Mouse (Mus musculus) cerebellum, adult 11-12 months (tissue): ENCODE results near the gene Nudt16l1.

Source experiments
- DNase-seq: peaks from one replicate; pipeline ENCODE4 v3.0.0; 2022

Nudt16l1 gene

DNA sequence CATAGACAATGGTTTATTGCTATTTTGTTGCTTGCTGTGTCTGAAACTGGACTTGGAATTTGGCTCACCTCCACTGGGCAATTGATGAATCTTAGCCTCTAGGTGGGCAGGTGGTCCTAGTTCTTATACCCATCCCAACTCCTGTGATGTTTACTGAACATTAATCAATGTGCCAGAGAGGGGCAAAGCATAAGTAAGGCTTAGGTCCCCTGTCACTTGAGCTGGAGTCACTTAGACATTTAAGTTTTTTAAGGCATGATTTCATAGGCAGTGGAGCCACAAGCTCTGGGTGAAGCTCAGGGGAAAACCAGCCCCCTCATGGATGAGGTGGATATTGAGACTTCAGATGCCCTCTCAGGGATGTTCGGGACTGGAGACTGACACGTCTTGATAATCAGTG is at the start of gene Nudt16l1:
Nudt16l1 (plus strand) TSS at position 301 of the 400 bp plus-strand sequence.
- no peak for DNase-seq

DNA sequence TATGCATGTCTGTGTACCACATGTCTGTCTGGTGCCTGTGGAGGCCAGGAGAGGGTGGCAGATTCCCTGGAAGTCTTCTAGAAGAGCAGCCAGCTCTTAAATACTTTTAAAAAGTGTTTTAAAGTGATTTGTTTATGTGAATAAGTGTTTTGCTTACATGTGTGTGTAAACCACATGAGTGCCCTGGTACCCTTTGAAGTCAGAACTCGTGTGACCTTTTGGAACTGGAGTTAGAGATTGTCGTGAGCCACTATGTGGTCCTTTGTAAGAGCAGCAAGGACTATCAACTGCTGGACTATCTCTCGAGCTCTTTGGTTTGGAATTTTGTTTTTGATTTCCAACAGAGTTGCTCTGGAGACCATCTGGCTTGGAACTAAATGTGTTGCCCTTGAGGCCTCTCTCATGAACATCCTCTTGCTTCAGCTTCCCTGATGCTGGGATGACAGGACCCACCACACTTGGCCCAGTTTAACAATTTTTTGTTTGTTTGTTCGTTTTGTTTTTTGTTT is 48.3 kb upstream of the Nudt16l1 start:
- DNase-seq, result no peak

DNA sequence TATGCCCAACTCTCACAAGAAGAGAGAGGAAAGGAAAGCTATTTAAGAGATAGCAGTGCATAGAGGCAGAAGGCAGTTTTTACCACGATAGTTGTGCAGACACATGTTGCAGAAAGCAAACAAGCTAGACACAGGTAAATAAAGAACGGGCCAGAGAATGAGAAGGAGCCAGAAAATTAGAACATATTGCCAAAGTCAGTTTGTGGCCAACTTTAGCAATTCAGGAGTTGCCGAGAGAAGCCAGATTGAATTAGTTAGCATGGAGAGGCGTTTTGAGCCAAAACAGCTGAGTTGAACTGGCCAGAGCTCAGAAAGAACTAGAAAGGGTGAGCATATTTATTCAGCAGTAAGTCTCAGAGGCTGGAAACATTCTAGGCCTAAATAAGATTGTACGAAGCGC is 46.4 kb upstream of the Nudt16l1 start:
- no peak for DNase-seq

DNA sequence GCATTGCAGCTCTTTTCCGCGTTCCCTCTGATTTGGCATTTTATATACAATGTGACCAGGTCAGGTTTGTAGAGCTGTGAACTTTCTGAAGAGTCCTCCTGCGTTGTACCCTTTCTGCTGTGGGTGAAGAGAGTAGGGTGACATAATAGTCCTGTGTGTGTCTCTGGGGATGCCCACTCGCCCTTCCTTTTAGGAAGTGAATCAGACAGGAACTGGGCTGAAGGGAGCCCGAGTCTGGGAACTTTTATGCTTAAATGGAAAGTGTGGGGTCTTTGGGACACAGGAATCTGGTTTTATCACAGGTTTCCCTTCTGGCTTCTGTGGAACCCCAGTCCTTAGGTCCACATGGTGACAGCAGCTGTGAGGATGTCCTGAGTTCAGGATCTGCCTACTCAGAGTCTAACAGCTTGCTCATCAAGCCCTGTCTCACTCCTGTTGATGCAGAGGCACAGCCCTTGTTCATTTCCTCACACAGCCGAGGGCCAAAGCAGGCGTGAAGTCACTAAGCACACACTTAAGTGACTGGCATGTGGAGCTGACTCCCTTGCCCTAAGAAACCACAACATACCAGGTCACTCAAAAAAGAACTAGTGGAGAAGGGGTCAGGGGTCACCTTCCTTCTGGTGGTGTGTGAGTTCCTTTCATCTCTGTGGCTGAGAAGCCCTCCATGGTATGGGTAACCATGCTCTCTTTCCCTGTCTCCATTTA is 44.2 kb upstream of the Nudt16l1 start:
- DNase-seq, result no peak

DNA sequence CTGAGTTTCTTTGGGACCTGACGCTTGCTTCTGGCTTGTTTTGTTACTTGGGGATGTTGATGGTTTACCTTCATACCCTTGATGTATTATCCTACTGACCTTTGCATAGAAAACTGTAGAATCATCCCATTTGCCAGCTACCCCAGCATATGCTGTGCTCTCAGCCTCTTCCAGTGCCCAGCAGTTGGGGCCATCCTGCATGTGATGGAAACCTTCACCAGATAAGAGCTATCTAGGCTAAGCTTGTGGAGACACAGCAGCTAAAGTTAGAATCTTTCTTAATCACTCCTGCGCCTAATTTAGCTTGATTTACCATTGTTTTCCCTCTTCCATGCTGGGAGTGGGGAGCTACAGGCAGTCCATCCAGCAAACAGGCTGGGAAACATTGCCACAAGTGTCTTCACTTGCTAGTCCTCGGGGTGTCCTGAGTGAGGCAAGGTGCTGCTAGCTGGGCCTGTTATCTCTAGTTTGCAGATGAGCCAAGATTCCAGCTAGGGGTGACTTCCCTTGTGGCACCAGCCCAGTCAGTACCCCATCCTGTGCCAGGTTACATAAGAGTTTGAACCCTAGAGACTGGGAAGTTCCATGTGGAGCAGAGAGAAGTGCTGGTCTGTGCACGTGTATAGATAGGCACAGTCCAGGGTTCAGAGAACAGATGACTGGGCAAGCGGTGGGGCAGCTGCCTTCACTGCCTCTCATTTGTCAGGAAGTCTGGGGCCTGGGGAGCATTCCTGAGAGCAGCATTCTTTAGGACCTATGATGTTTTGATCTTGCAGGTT is 42.1 kb upstream of the Nudt16l1 start:
- DNase-seq, result peak; percentile 66

DNA sequence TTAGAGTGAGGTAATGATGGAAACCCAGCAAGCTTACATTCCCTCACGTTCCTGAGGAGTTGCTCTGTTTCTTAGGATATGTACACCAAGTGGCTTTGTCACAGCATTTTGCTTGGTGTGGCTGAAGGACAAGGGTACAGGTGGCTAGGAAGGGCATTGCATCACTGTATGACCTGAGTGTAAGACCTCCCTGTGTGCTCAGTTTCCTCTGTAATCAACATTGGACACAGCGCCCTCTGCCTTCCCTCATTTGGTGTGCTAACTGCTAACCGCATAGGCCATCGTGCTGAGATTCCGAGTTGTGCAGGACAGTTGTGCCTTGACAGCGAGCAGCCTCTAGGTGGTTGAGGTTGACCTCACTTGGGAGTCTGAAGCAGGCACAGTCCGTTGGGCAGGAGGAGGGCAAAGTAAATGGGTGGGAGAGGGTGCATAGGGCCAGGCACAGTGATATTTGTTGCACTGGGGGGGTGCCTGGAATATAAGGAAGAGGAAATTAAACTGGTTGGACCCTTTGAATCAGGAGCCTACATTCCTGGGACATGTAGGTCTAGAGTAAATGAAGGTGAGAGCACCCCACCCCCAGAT is 41.3 kb upstream of the Nudt16l1 start:
- no peak for DNase-seq

DNA sequence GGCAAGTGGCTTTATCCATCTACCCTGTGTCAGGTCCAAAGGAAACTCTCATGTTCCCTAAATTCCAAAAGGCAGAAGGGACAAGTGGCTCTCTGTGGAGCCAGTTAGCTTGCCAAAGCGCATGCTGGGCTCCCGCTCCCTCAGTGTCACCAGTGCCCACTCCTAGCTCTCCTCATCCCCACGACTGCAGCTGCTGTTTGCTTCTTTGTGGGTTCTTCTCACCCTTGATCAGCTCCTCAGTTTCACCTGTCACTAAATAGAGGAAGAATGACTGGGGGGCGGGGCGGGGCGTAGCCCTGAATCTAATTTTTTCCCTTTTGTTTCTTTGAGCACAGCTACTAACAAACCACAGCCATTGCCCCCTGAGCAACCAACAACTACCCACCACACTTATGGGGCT is 39.7 kb upstream of the Nudt16l1 start:
- no peak for DNase-seq

DNA sequence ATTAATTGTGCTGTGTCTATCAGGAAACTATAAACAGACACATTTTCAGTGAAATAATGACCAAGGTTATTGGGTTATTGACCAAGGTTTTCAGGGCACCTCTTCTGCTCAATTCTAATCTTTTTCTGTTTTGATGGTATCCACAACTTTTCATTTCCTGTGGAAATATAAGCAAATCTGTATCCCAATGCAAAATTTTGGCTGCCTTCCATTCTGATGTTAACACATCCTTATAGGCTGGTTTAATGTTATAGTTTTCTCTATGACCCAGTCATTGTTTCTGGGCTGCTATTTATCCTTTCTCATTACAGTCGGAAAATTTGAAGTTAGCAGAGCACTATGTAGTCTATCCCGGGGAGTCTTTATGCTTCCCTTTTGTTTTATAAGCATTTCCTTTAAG is 38.9 kb upstream of the Nudt16l1 start:
- no peak for DNase-seq

DNA sequence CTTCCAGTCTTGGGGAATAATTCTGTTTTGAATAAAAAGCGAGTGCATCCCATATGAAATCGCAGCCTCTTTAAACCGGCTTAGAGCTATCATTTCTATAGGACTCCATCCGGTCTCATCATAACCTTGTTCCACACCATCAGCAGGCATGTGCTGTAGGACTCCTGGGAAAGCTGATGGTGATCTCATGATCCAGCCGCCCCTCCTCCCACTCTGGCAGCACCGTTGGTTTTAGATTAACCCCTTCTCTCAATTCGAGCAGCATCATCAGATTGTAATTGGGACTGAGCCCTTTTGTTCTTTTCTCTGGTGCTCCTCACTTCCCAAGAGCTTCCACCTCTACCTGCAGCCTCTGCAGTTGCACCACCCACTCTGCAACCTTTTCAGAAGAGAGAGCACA is 37.4 kb upstream of the Nudt16l1 start:
- DNase-seq, result no peak

DNA sequence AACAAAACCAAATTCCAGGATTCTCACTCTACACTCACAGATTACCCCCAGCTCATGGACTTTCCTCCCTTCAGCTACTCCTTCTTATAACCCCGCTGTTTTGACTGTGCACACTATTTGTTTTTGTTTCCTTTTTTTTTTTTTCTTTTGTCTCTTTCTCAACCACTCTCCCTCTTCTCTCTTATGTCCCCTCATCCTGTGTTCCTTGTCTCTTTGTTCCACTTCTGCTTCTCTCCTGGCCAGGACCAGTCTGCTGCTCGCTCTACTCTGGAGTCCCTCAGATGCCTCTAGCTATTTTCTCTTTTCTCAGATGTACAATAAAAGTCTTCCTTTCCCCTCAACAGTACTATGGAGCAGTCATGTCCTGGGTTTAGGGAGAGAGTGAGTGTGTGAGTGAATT is 36.2 kb upstream of the Nudt16l1 start:
- no peak for DNase-seq

DNA sequence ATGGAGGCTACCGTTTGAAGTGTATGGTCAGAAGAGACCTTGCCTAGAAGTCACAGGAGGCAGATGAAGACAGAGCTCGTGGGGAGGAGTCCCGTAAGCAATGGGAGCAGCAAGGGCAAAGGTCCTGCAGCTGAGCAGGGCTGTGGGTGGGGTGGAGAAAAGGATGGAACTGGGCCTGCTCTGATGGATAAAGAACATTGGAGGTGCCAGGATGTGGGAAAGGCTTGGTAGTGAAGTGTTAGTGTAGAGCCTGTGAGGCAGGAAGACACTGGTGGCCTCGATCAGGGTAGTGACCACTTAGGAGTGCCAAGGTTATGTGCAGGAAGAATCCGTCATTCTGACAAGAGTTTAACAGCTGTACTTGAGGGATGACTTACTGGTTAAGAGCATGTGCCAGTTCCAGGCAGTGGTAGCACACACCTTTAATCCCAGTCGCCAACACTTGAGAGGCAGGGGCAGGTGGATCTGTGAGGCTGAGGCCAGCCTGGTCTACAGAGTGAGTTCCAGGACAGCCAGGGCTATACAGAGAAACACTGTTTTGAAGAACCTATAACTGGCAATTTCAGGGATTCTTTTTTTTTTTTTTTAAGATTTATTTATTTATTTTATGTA is 35.0 kb upstream of the Nudt16l1 start:
- no peak for DNase-seq

DNA sequence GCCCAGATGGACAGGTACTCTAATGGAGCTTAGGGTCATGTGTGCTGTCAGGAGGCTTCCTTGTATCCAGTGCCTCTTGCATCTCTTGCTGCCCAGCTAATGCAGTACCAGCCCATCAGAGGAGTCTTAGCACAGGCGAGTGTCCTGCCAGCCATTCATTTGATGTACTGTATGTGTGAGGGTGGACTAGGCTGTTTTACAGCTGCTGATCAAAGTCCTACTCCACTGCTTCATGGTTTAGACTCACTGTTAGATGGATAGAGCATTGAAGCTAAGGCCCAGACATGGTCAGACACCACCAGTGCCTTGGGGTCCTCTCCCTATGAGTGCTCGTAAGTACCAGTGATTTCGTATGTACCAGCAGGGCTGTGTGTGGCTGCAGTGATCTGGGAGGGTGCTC is 33.7 kb upstream of the Nudt16l1 start:
- DNase-seq, result no peak

DNA sequence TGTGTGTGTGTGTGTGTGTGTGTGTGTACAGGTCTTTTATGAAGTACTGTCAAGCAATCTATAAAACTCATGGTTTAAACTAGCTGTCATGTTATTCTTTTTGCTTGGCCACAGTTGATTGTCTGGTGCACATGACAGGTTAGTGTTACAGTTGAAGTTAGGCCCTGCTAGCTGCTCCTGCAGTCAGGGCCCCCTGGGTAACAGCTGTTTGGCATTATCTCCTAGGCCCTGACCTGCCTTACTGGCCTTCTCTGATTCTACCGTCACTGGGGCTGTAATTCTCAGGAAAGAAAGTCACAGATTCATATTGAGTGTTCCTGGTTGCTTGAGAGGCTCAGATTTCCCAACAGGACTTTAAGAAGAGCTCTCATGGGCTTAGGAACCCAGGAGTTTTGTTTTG is 33.0 kb upstream of the Nudt16l1 start:
- DNase-seq, result no peak

DNA sequence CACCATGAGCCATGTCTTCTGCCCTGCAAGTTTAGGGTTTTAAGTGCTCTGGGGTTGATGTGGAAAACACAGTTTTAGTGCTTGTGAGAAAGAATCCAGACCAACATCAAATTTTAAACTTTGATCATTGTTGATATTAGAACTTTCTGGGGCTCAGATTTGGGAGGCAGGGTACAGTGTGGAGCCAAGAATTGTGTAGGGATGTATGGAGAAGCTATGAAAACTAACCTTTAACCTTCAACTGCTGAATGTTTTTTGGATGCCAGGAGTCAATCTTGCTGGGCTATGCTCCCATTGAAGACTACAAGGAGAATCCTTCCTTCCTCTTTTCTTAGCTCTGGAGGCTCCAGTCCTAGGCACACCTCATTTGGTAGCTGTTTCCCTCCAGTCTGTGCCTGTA is 32.0 kb upstream of the Nudt16l1 start:
- DNase-seq, result no peak

DNA sequence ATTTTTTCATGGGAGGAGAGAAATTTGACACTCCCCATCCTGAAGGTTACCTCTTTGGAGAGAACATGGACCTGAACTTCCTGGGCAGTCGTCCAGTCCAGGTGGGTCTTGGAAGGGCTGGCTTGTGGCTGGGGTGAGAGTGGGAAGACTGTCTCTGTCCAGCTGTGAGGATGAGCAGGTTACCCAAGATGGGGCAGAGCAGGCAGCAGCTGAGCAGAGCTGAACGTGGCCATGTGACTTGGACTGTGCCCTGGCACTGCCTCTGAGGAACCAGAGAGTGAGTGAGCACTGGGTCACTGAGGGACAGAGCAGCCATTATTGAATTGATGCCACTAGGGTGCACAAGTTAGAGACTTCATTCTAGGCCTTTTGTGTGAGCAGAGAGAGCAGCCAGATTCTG is 31.2 kb upstream of the Nudt16l1 start:
- no peak for DNase-seq

DNA sequence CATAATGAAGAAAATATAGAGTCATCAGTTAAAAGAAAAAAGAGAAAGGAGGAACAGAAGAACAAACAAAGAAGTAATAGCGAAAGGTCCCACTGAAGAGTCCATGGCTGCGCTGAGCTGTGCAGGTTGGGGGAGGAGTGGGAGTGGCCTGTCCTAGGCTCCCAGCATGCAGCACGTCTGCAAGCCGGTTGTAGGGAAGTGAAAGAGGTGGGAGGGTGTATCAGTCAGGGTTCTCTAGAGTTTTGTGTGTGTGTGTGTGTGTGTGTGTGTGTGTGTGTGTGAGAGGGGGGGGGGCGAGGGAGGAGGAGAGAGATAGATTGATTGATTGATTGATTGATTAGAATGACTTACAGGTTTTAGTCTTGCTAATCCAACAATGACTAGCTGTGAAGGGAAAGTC is 30.6 kb upstream of the Nudt16l1 start:
- DNase-seq, result no peak

DNA sequence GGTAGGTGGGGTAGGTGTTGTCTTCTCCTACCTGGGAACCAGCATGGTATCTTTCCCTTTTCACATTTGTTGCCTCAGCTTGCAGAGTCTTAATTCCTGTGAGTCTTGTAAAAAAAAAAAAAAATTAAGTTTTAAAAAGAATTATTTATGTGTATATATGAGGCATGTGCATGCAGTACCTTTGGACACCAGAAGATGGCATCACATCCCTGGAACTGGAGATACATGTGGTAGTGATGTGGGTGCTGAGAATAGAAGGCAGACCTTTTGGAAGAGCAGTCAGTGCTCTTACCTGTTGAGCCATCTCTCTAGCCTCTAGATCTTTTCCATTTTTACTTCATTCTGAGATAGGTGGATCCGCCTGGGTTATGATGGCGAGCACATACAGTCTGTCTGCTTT is 28.8 kb upstream of the Nudt16l1 start:
- DNase-seq, result no peak

DNA sequence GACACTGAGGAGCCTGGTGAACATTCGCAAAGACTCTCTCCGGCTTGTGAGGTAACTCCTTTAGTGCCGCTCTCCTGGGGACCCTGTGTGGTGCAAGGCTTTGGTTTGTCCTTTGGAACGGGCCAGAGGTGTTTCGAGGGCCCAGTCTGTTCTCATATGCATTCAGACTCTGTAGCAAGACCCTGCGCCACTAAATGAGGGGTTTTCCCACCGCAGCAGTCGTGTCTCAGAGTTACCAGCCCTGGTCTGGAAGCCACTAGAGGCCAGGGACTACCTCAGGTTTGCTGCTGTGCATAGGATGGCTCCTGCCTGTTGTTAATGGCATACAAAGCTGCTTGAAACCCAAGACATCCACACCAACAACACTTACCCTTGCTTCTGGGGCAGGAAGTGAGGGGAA is 27.8 kb upstream of the Nudt16l1 start:
- DNase-seq, result no peak

DNA sequence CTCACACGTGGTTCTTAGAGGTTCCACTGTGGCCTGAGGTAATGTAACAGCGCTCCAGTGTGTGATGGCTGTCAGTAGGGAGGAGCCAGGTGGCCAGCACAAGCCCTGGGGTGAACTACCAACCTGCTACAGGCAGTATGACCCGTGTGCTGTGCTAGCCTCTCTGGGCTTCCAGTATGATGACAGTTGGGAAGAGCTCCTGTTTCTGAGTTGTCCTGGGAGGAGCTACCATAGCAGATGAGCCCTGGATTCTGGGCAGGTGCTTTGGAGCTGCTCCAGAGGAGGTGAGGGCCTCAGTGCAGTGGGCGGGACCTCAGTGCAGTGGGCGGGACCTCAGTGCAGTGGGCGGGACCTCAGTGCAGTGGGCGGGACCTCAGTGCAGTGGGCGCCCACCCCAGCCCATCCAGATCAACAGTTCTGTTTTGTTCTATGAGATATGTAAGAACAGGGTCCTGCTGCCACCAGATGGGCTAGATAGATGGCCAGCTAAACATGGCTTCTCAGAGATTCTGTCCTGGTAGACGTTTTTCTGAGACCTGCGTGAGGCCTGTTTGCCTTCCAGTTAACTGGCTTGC is 26.4 kb upstream of the Nudt16l1 start:
- DNase-seq, result no peak

DNA sequence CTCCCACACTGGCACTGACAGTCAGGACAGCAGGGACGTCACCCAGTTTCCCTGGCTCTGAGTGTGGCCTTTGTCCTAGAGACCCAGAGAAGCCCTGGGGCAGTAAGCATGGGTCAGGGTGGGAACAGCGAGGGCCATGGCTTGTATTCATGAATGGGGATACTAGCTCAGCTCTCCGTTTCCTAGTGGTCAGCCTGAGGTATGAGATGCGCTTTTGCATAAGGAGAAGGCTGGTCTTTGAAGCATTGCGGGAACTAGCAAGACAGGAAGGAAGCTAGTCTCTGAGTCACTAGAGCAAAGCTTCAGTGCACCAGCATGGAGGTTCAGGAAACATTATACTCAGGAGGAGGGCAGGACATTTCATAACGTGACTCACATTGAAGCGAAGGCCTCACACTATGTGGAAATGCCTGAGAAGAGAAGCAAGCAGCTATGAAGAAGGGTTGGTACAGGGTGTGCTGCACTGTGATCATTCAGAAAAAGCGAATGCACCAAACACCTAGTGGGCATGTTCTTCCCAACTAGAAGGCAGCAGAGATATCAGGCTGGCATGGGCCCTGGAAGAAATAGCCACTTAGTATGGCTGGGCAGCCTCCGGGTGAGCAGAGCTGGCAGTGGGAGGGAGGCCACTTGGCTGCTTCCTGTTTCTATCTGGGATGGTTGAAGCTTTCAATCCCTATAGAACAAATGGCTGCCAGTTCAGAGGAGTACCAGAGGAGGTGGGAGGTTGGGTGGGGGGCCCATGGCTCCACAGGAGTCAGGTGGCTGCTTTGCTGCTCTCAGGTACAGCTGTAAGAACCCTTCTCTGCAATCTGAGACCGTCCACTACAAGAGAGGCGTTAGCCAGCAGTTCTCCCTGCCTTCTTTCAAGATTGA is 25.4 kb upstream of the Nudt16l1 start:
- no peak for DNase-seq

DNA sequence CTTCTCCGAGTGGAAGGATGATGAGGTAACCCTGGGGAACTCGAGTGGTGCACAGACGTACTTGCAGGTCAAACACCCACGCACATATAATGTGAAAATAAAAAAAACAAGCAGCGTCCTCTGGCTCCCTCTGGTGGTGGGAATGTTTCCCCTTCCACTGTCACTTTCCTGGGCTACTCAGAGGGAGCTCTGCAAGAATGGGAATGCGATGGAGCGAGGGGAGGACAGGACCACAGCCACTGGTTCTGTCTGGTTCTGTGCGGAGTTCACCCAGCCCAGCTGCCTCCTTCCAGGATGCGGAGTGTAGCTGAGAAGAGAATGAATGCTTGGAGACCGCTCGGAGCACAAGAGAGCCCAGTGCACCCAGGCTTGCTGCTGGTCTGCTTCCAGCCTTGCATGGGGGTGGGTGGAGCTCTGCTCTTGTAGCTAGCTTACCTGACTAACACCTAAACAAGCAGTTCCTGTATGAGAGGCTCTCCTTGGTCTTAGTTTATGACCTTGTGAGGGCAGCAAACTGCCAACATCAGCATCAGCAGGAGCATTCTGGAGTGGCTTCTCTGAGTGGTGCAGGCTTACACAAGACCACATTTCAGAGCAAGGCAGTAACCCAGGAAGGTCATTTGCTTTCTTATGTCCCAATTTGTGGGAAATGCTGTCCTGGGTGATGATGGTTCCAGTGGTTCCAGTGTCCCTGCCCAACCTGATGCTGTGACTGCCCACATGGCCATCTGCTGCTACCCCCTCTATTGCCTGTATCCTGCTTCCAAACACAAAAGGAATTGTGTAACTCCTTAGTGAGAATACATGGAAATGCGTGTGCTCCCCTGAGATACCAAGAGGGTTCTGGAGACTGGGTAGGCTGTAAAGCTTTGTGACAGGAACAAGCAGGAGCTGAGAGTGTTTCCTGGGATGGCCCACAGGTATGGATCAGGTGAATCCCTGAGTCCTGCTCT is 24.5 kb upstream of the Nudt16l1 start:
- peak; percentile 75 for DNase-seq
